Comparison of ENCODE assay signal across 10 mouse cellular contexts in the genomic region with DNA sequence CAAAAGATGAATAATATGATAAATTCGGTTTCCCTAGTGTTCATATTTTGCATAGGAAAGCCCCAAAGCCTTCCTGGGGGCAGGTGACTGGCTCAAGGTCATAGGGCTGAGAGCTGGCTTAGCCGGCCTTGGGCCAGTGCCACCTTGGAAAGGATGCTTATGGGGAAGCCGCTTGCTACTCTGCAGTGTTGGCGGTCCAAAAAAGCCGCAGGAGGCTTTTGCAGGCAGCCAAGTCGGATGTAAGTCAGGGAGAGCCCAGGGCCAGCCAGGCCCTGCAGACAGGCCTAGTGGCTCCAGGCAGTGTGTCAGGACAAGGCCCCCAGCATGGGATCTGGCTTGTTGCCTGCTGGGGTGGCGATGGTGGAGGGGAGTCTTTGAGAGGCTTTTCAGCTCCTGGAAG. TPM values are rescaled to one million over a fixed set of nuclear protein-coding genes. Genes with fewer than 3 reads are reported as not detected.
DNase-seq lines count a peak whose midpoint lies in the region; ATAC-seq and TF ChIP-seq lines count a peak whose summit lies in the region.
"Had no signal": no experiment of that assay in that cellular context is flagged by ENCODE, and none has a peak within 500 bp of the region (broad histone marks: within the 10 kb centered on the region; RNA-seq: fewer than 3 reads in every experiment).

No protein-coding gene starts in this region.

- no peak for DNase-seq in hindbrain, embryonic 10.5 days (ENCODE audit: low spot score)
- DNase-seq in hindbrain, embryonic 11.5 days (ENCODE audit: low spot score): no peak
- DNase-seq in right cerebral cortex, postnatal 4 days: peak; percentile 39
- DNase-seq in right cerebral cortex, postnatal 25 days: no peak
- DNase-seq in liver: no peak
- no peak for DNase-seq in liver, embryonic 11.5 days (ENCODE audit: low spot score)

- WGBS in hindbrain, embryonic 10.5 days: 60% methylated on average over 7 of the region's 7 CpGs
- WGBS in hindbrain, embryonic 11.5 days: 56% methylated on average over 7 of the region's 7 CpGs
- 51% methylated on average over 7 of the region's 7 CpGs for WGBS in heart, embryonic 12.5 days
- 23% methylated on average over 7 of the region's 7 CpGs for WGBS in olfactory bulb, adult 2 months
- 85% methylated on average over 7 of the region's 7 CpGs for WGBS in liver, embryonic 11.5 days

- no peak for ATAC-seq in hindbrain, embryonic 11.5 days (ENCODE audit: low FRiP score)
- ATAC-seq in heart, embryonic 12.5 days (ENCODE audit: insufficient number of reproducible peaks, low FRiP score): no peak
- ATAC-seq in liver, embryonic 11.5 days (replicated peaks; ENCODE audit: low FRiP score): no peak

- H3K27me3 ChIP-seq in hindbrain, embryonic 10.5 days (ENCODE audit: insufficient read depth, poor library complexity, severe bottlenecking): no peaks in the 10 kb centered on the region
- H3K27me3 ChIP-seq in hindbrain, embryonic 11.5 days (ENCODE audit: control insufficient read depth, insufficient read depth, low read length): no peaks in the 10 kb centered on the region
- H3K27me3 ChIP-seq in heart, embryonic 12.5 days (replicated peaks): no peaks in the 10 kb centered on the region
- no peaks in the 10 kb centered on the region for H3K27me3 ChIP-seq in liver, embryonic 11.5 days (replicated peaks; ENCODE audit: control insufficient read depth, insufficient read depth, low read length)
- H3K27me3 ChIP-seq: embryonic facial prominence, embryonic 12.5 days; neural tube, embryonic 12.5 days had no signal

- peaks cover 45% of the 10 kb centered on the region for H3K36me3 ChIP-seq in hindbrain, embryonic 10.5 days
- no peaks in the 10 kb centered on the region for H3K36me3 ChIP-seq in hindbrain, embryonic 11.5 days (ENCODE audit: control insufficient read depth, insufficient read depth, low read length)
- H3K36me3 ChIP-seq in heart, embryonic 12.5 days: peaks cover 18% of the 10 kb centered on the region
- peaks cover 12% of the 10 kb centered on the region for H3K36me3 ChIP-seq in liver, embryonic 11.5 days (ENCODE audit: control insufficient read depth, insufficient read depth, low read length)

- TF ChIP-seq POLR2A in olfactory bulb, adult 2 months (IDR thresholded peaks at IDR 0.05; ENCODE audit: insufficient read depth, low read depth, low read length): no peak

- no peak overlapping the region for H3K9ac ChIP-seq in hindbrain, embryonic 11.5 days (ENCODE audit: low read depth, low read length)
- H3K9ac ChIP-seq in heart, embryonic 12.5 days: 0 out of 2 replicates have a peak overlapping the region, but pooled peaks have one; percentile 42
- no peak overlapping the region for H3K9ac ChIP-seq in liver, embryonic 11.5 days (ENCODE audit: low read depth, low read length)
- H3K9ac ChIP-seq: embryonic facial prominence, embryonic 12.5 days; neural tube, embryonic 12.5 days had no signal

- peak overlapping the region; percentile 37; the same call in 1 of the 2 replicates for H3K27ac ChIP-seq in hindbrain, embryonic 10.5 days
- no peak overlapping the region for H3K27ac ChIP-seq in hindbrain, embryonic 11.5 days (ENCODE audit: low read depth, low read length)
- H3K27ac ChIP-seq in heart, embryonic 12.5 days (ENCODE audit: poor library complexity, severe bottlenecking): peak overlapping the region; percentile 34; the same call in 1 of the 2 replicates
- 0 out of 2 replicates have a peak overlapping the region, but pooled peaks have one; percentile 14 for H3K27ac ChIP-seq in olfactory bulb, adult 2 months (ENCODE audit: insufficient read depth, low read depth, low read length)
- H3K27ac ChIP-seq in liver, embryonic 11.5 days (ENCODE audit: low read depth, low read length): no peak overlapping the region
- H3K27ac ChIP-seq: embryonic facial prominence, embryonic 12.5 days; neural tube, embryonic 12.5 days had no signal

- H3K4me2 ChIP-seq in hindbrain, embryonic 11.5 days (replicated peaks; ENCODE audit: low read depth, low read length): no peak overlapping the region
- H3K4me2 ChIP-seq in heart, embryonic 12.5 days: no peak overlapping the region
- no peak overlapping the region for H3K4me2 ChIP-seq in liver, embryonic 11.5 days
- H3K4me2 ChIP-seq: embryonic facial prominence, embryonic 12.5 days; neural tube, embryonic 12.5 days had no signal

- no peaks in the 10 kb centered on the region for H3K9me3 ChIP-seq in hindbrain, embryonic 10.5 days
- no peaks in the 10 kb centered on the region for H3K9me3 ChIP-seq in hindbrain, embryonic 11.5 days (ENCODE audit: control insufficient read depth, low read length)
- H3K9me3 ChIP-seq in heart, embryonic 12.5 days (replicated peaks): no peaks in the 10 kb centered on the region
- no peaks in the 10 kb centered on the region for H3K9me3 ChIP-seq in liver, embryonic 11.5 days (ENCODE audit: control insufficient read depth, low read length)
- H3K9me3 ChIP-seq: embryonic facial prominence, embryonic 12.5 days; neural tube, embryonic 12.5 days had no signal

- peaks cover 48% of the 10 kb centered on the region for H3K4me1 ChIP-seq in hindbrain, embryonic 10.5 days (replicated peaks)
- H3K4me1 ChIP-seq in hindbrain, embryonic 11.5 days (replicated peaks; ENCODE audit: control insufficient read depth, insufficient read depth, low read length): peaks cover 2% of the 10 kb centered on the region; the same call in 1 of the 2 replicates
- H3K4me1 ChIP-seq in heart, embryonic 12.5 days (replicated peaks): peaks cover 55% of the 10 kb centered on the region
- H3K4me1 ChIP-seq in olfactory bulb, adult 2 months (ENCODE audit: control insufficient read depth, insufficient read depth, low read length): peaks cover 64% of the 10 kb centered on the region
- H3K4me1 ChIP-seq in liver, embryonic 11.5 days (replicated peaks; ENCODE audit: control insufficient read depth, insufficient read depth, low read length): peaks cover 29% of the 10 kb centered on the region

- H3K4me3 ChIP-seq in hindbrain, embryonic 10.5 days: no peak overlapping the region
- H3K4me3 ChIP-seq in hindbrain, embryonic 11.5 days (ENCODE audit: low read depth, low read length): no peak overlapping the region
- no peak overlapping the region for H3K4me3 ChIP-seq in heart, embryonic 12.5 days
- no peak overlapping the region for H3K4me3 ChIP-seq in olfactory bulb, adult 2 months (ENCODE audit: insufficient read depth, low read depth, low read length)
- no peak overlapping the region for H3K4me3 ChIP-seq in liver, embryonic 11.5 days (ENCODE audit: low read depth, low read length)
- H3K4me3 ChIP-seq: embryonic facial prominence, embryonic 12.5 days; neural tube, embryonic 12.5 days had no signal

- TF ChIP-seq CTCF in olfactory bulb, adult 2 months (IDR thresholded peaks at IDR 0.05; ENCODE audit: insufficient read depth, low read depth, low read length): no peak

RNA-seq across cellular contexts. Expression of a gene that starts 10.8 kb away (rescaled TPM):
- polyA plus RNA-seq in hindbrain, embryonic 10.5 days (2016; fragmentation: Nextera tagmentation; extraction: Ambion mirVana): 58.9 and 60.0 TPM in 2 replicates
- 46.6 and 64.0 TPM in 2 replicates for polyA plus RNA-seq in hindbrain, embryonic 11.5 days (2014; fragmentation: Nextera tagmentation; extraction: Ambion mirVana)
- 79.1 and 85.8 TPM in 2 replicates for polyA plus RNA-seq in heart, embryonic 12.5 days (2016; fragmentation: Nextera tagmentation; extraction: Ambion mirVana)
- polyA plus RNA-seq in olfactory bulb, adult 2 months (2012; ENCODE audit: insufficient read depth, insufficient read length, low replicate concordance, missing spikeins): 322 TPM in 1 of 2 replicates, not detected in the other
- polyA plus RNA-seq in liver, embryonic 11.5 days (2014; fragmentation: Nextera tagmentation; extraction: Ambion mirVana): 30.3 and 33.2 TPM in 2 replicates

Comparison
In these comparisons a context has a peak if more than half of its experiments do, and no peak if none do; other contexts are left out.
1. H3K27ac ChIP-seq: peak in hindbrain, embryonic 10.5 days (single experiment), heart, embryonic 12.5 days (single experiment) and olfactory bulb, adult 2 months (single experiment); none in hindbrain, embryonic 11.5 days (single experiment) and liver, embryonic 11.5 days (single experiment).